Mouse (Mus musculus): ENCODE results near the gene Acot12.

GRCm38 (mm10) chr13:91695406-91695805 lies 45.9 kb upstream of the Acot12 start:
- TF ChIP-seq CTCF (IDR thresholded peaks at IDR 0.05; ENCODE audit: borderline replicate concordance, extremely low read depth, insufficient read depth, insufficient read length) (no peak), POLR2A (IDR thresholded peaks at IDR 0.05; ENCODE audit: borderline replicate concordance, extremely low read depth, insufficient read depth, insufficient read length, poor library complexity, severe bottlenecking) (no peak)

Data from brain, embryonic 14.5 days (tissue).